Comparison of ENCODE assay signal across 8 mouse cellular contexts in genomic region chr2:157071556-157071955, GRCm38 (mm10). TPM values are rescaled to one million over a fixed set of nuclear protein-coding genes. Genes with fewer than 3 reads are reported as not detected.
A peak's percentile ranks its signal among the peaks of the same experiment; 100 is the strongest.
DNase-seq lines count a peak whose midpoint lies in the region; ATAC-seq lines count a peak whose summit lies in the region.

No protein-coding gene starts in this region.

- WGBS in heart, embryonic 15.5 days: 7% methylated on average over 2 of the region's 2 CpGs

- no peaks in the 10 kb centered on the region for H3K9me3 ChIP-seq in heart, embryonic 15.5 days (replicated peaks)

- peaks cover 95% of the 10 kb centered on the region for H3K4me1 ChIP-seq in heart, embryonic 15.5 days (replicated peaks)

- no peaks in the 10 kb centered on the region for H3K36me3 ChIP-seq in heart, embryonic 15.5 days

- peak overlapping the region; percentile 24 for H3K4me2 ChIP-seq in heart, embryonic 15.5 days

- peak overlapping the region; percentile 18; the same call in 1 of the 2 replicates for H3K9ac ChIP-seq in heart, embryonic 15.5 days

- ATAC-seq in cerebellum, adult (ENCODE audit: insufficient number of reproducible peaks, low FRiP score, low TSS enrichment): no peak
- peak; percentile 74 for ATAC-seq in heart, embryonic 15.5 days (replicated peaks; ENCODE audit: insufficient number of reproducible peaks, insufficient read depth, low FRiP score, low read depth)
- peak; percentile 77 for ATAC-seq in megakaryocyte, adult 5-6 weeks (ENCODE audit: poor library complexity, severe bottlenecking)

- H3K4me3 ChIP-seq in heart, embryonic 15.5 days: no peak overlapping the region

- H3K27me3 ChIP-seq in heart, embryonic 15.5 days: no peaks in the 10 kb centered on the region

- peak; percentile 71 for DNase-seq in cerebellum, adult 11 months
- DNase-seq in CD8-positive naive resting alpha-beta T cell, adult 2 months (ENCODE audit: low read depth in 2 of 2, low spot score in 2 of 2): peak; percentile 41 to 44
- DNase-seq in cerebellum, postnatal 14 days: peak; percentile 77
- DNase-seq in kidney, postnatal 10 days: peak; percentile 80
- no peak for DNase-seq in frontal cortex, postnatal 14 days (ENCODE audit: low spot score in 2 of 2)

- peak overlapping the region; percentile 85 for H3K27ac ChIP-seq in heart, embryonic 15.5 days

RNA-seq across cellular contexts. Expression of gene Soga1, which starts 7.5 kb away (rescaled TPM):
- 1.7 and 2.7 TPM in 2 replicates for polyA plus RNA-seq in heart, embryonic 15.5 days (2015; fragmentation: Nextera tagmentation; extraction: Ambion mirVana)
- total RNA-seq in megakaryocyte, adult 5-6 weeks (2015): 1.1 and 1.3 TPM in 2 replicates
- 1.6 and 1.7 TPM in 2 replicates for total RNA-seq in megakaryocyte, adult 5-6 weeks (2017)

RNA-seq across cellular contexts. Expression of gene Tldc2, which starts 15.3 kb away (rescaled TPM):
- polyA plus RNA-seq in heart, embryonic 15.5 days (2015; fragmentation: Nextera tagmentation; extraction: Ambion mirVana): not detected in 2 replicates
- not detected in 2 replicates for total RNA-seq in megakaryocyte, adult 5-6 weeks (2015)
- total RNA-seq in megakaryocyte, adult 5-6 weeks (2017): not detected in 2 replicates

Comparison
In these comparisons a context has a peak if more than half of its experiments do, and no peak if none do; other contexts are left out.
1. DNase-seq: peak in cerebellum, adult 11 months (single experiment), CD8-positive naive resting alpha-beta T cell, adult 2 months (2 of 2), cerebellum, postnatal 14 days (2 of 2) and kidney, postnatal 10 days (single experiment); none in frontal cortex, postnatal 14 days (0 of 2).